Mouse (Mus musculus) heart, postnatal 0 days (tissue): ENCODE results near the gene Rpa2.

ENCODE experiments used
- CTCF ChIP-seq: IDR thresholded peaks from 2 replicates; pipeline ENCODE4 v1.5.1; 2016; ENCODE audit warnings: antibody characterized with exemption, control low read depth, low read depth
- EP300 ChIP-seq: IDR thresholded peaks from 2 replicates; pipeline ENCODE4 v1.6.1; 2016; ENCODE audit warnings: antibody characterized with exemption, low read depth

- TF ChIP-seq CTCF (no peak), EP300 (no peak)
These were observed 26.6 kb upstream of the Rpa2 start for GRCm38 (mm10) chr4:132741491-132741890.
